Mouse (Mus musculus): ENCODE measurements around the gene Thap7. TPM values are rescaled to one million over a fixed set of nuclear protein-coding genes. Genes with fewer than 3 reads are reported as not detected.
A peak's percentile ranks its signal among the peaks of the same experiment; 100 is the strongest.

The Thap7 gene
- total RNA-seq, 2 experiments from 2014 or later: 13.5 to 13.6 TPM

- DNase-seq: no peak
These were observed 42.2 kb downstream of the Thap7 start for GRCm38 (mm10) chr16:17488478-17489468.

DNA sequence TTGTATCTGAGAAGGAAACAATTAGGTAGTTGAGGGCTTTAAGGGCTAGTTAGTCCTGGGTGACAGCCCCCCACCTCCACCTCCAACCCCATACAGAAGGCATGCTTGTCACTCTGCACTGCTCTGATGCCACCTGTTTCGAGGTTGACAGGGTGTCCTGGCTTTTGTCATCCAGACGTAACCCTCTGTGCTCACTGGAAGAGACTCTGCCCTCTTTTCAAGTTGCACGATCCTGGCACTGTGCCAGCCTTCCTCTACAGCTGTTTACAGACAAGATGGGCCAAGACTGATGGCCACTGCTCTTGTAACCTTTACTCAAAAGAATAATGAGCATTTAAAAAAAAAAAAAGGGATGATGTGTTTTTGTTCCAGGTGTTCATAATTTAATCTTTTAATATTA, 44.4 kb downstream of the Thap7 start:
- peak; percentile 22 to 47 for DNase-seq

DNA sequence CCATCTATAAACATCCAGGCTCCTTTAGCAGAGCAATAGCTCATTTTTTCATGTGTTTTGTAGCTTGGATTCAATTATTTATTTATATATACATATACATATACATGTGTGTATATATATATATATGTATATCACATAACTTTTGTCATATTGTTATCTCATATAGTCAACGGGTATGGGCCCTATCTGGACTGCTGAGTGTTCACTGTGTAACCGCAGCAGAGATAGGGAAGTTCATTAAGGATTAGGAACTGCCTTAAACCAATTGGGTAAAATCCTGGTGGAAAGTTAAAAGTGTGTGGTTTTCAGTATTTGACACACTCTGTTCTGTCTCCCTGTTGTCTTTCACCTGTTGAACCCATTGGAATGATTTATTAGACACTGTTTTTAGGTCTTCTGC, 49.5 kb downstream of the Thap7 start:
- no peak for DNase-seq

GRCm38 (mm10) chr16:17478331-17478943, 52.5 kb downstream of the Thap7 start:
- no peak for DNase-seq

Other genes starting within 250 kb of the Thap7 start
- 1 to 10 TPM; 1.2 to 1.3 TPM for gene Serpind1, start 199.8 kb downstream of the Thap7 start, total RNA-seq (2021)
- gene Snap29, start 125.2 kb downstream of the Thap7 start, total RNA-seq (2021): 10 to 100 TPM; 15.8 to 17.0 TPM
- 10 to 100 TPM; 54.9 to 63.4 TPM for gene Pi4ka, start 124.8 kb downstream of the Thap7 start, total RNA-seq (2021)
- 10 to 100 TPM; 28.9 to 29.4 TPM for gene Crkl, start 79.1 kb downstream of the Thap7 start, total RNA-seq (2021)
- gene Aifm3, start 41.5 kb downstream of the Thap7 start, total RNA-seq (2021): under 1 TPM in 1 of 2 experiments, not detected in 1; 0.18 TPM
- 10 to 100 TPM; 31.8 to 32.1 TPM for gene Lztr1, start 22.4 kb downstream of the Thap7 start, total RNA-seq (2021)
- gene Lrrc74b, start 30.1 kb upstream of the Thap7 start, total RNA-seq (2021): not detected
- gene P2rx6, start 30.7 kb upstream of the Thap7 start, total RNA-seq (2021): 1 to 10 TPM; 1.8 TPM
- gene Slc7a4, start 52.1 kb upstream of the Thap7 start, total RNA-seq (2021): 1 to 10 TPM; 4.2 to 4.3 TPM
- gene Smpd4, start 88.2 kb upstream of the Thap7 start, total RNA-seq (2021): 10 to 100 TPM; 18.9 to 20.6 TPM
- under 1 TPM; 0.35 to 0.57 TPM for gene Ccdc74a, start 115.3 kb upstream of the Thap7 start, total RNA-seq (2021)
- gene Med15, start 201.8 kb upstream of the Thap7 start, total RNA-seq (2021): 10 to 100 TPM; 21.0 to 25.0 TPM
- gene Klhl22, start 228.5 kb upstream of the Thap7 start, total RNA-seq (2021): 10 to 100 TPM; 18.2 to 24.2 TPM